ENCODE assay signal across 14 mouse cellular contexts in genomic region chr14:59155589-59155988, GRCm38 (mm10). TPM values are rescaled to one million over a fixed set of nuclear protein-coding genes. Genes with fewer than 3 reads are reported as not detected.
A peak's percentile ranks its signal among the peaks of the same experiment; 100 is the strongest.
DNase-seq lines count a peak whose midpoint lies in the region; ATAC-seq and TF ChIP-seq lines count a peak whose summit lies in the region.
"Had no signal": no experiment of that assay in that cellular context is flagged by ENCODE, and none has a peak within 500 bp of the region (broad histone marks: within the 10 kb centered on the region; RNA-seq: fewer than 3 reads in every experiment).

No protein-coding gene starts in this region.

- no peak overlapping the region for H3K4me3 ChIP-seq in midbrain, postnatal 0 days (ENCODE audit: low read depth, low read length)
- H3K4me3 ChIP-seq in midbrain, embryonic 16.5 days (ENCODE audit: low read depth, low read length) = no peak overlapping the region
- no peak overlapping the region for H3K4me3 ChIP-seq in stomach, postnatal 0 days (ENCODE audit: low read depth, low read length)
- H3K4me3 ChIP-seq: midbrain, embryonic 13.5 days had no signal

- DNase-seq in embryo, embryonic 10 days (ENCODE audit: low spot score) = peak; percentile 9
- DNase-seq in embryo, embryonic 9.5 days (ENCODE audit: extremely low spot score) = no peak
- peak; percentile 4 for DNase-seq in layer of hippocampus, adult 11-12 months (ENCODE audit: low spot score)
- no peak for DNase-seq in layer of hippocampus, adult 8-10 months (ENCODE audit: low spot score in 2 of 2)
- DNase-seq in midbrain, postnatal 0 days (ENCODE audit: low spot score) = peak; percentile 53
- DNase-seq in stomach, postnatal 0 days (ENCODE audit: low spot score) = no peak
- DNase-seq in spleen, adult 12 weeks (ENCODE audit: low spot score) = no peak
- DNase-seq: left cerebral cortex, postnatal 4 days had no signal

- H3K9ac ChIP-seq in midbrain, postnatal 0 days (replicated peaks; ENCODE audit: low read length, poor library complexity, severe bottlenecking) = no peak overlapping the region
- H3K9ac ChIP-seq in midbrain, embryonic 16.5 days (ENCODE audit: low read depth, low read length) = no peak overlapping the region
- H3K9ac ChIP-seq in stomach, postnatal 0 days (ENCODE audit: low read length) = no peak overlapping the region
- H3K9ac ChIP-seq: midbrain, embryonic 13.5 days had no signal

- H3K4me2 ChIP-seq in midbrain, postnatal 0 days (ENCODE audit: low read depth, low read length, poor library complexity, severe bottlenecking) = no peak overlapping the region
- no peak overlapping the region for H3K4me2 ChIP-seq in midbrain, embryonic 16.5 days (ENCODE audit: low read length)
- no peak overlapping the region for H3K4me2 ChIP-seq in stomach, postnatal 0 days (replicated peaks; ENCODE audit: low read depth)
- H3K4me2 ChIP-seq: midbrain, embryonic 13.5 days had no signal

- H3K4me1 ChIP-seq in midbrain, postnatal 0 days (ENCODE audit: insufficient read depth, low read length) = no peaks in the 10 kb centered on the region
- no peaks in the 10 kb centered on the region for H3K4me1 ChIP-seq in midbrain, embryonic 16.5 days (ENCODE audit: control insufficient read depth, insufficient read depth, low read length)
- H3K4me1 ChIP-seq in stomach, postnatal 0 days (replicated peaks; ENCODE audit: control insufficient read depth, insufficient read depth) = no peaks in the 10 kb centered on the region
- H3K4me1 ChIP-seq: midbrain, embryonic 13.5 days had no signal

- no peak for ATAC-seq in midbrain, postnatal 0 days (ENCODE audit: low FRiP score)
- ATAC-seq in midbrain, embryonic 16.5 days = no peak
- no peak for ATAC-seq in stomach, postnatal 0 days (ENCODE audit: low FRiP score, low TSS enrichment)
- ATAC-seq: hindbrain, embryonic 16.5 days; midbrain, embryonic 13.5 days had no signal

- H3K36me3 ChIP-seq in midbrain, postnatal 0 days (ENCODE audit: insufficient read depth, low read length) = no peaks in the 10 kb centered on the region
- no peaks in the 10 kb centered on the region for H3K36me3 ChIP-seq in midbrain, embryonic 16.5 days (ENCODE audit: control insufficient read depth, insufficient read depth, low read length)
- H3K36me3 ChIP-seq in stomach, postnatal 0 days (ENCODE audit: control insufficient read depth, insufficient read depth, low read length) = no peaks in the 10 kb centered on the region
- H3K36me3 ChIP-seq: midbrain, embryonic 13.5 days had no signal

- peak; percentile 74 for TF ChIP-seq CTCF in midbrain, postnatal 0 days (IDR thresholded peaks at IDR 0.05)
- TF ChIP-seq CTCF in stomach, postnatal 0 days (IDR thresholded peaks at IDR 0.05; ENCODE audit: low read depth) = peak; percentile 67

- H3K9me3 ChIP-seq in midbrain, postnatal 0 days (ENCODE audit: low read length) = no peaks in the 10 kb centered on the region
- no peaks in the 10 kb centered on the region for H3K9me3 ChIP-seq in midbrain, embryonic 16.5 days (replicated peaks; ENCODE audit: control insufficient read depth, low read length, poor library complexity, severe bottlenecking)
- H3K9me3 ChIP-seq in stomach, postnatal 0 days (ENCODE audit: control insufficient read depth, low read length) = no peaks in the 10 kb centered on the region
- H3K9me3 ChIP-seq: midbrain, embryonic 13.5 days had no signal

- no peaks in the 10 kb centered on the region for H3K27me3 ChIP-seq in midbrain, postnatal 0 days (ENCODE audit: insufficient read depth, low read length)
- H3K27me3 ChIP-seq in midbrain, embryonic 16.5 days (ENCODE audit: control insufficient read depth, insufficient read depth, low read depth, low read length) = no peaks in the 10 kb centered on the region
- H3K27me3 ChIP-seq in stomach, postnatal 0 days (ENCODE audit: control insufficient read depth, insufficient read depth, low read length) = no peaks in the 10 kb centered on the region
- H3K27me3 ChIP-seq: midbrain, embryonic 13.5 days had no signal

- no peak overlapping the region for H3K27ac ChIP-seq in midbrain, postnatal 0 days (ENCODE audit: low read depth, low read length)
- H3K27ac ChIP-seq in midbrain, embryonic 16.5 days (ENCODE audit: low read length) = no peak overlapping the region
- no peak overlapping the region for H3K27ac ChIP-seq in stomach, postnatal 0 days (replicated peaks)
- H3K27ac ChIP-seq: midbrain, embryonic 13.5 days had no signal

- no peak for TF ChIP-seq EP300 in stomach, postnatal 0 days (optimal IDR thresholded peaks at IDR 0.05)

- 83% methylated on average over 2 of the region's 2 CpGs for WGBS in midbrain, postnatal 0 days
- WGBS in midbrain, embryonic 16.5 days = 82% methylated on average over 2 of the region's 2 CpGs
- WGBS in stomach, postnatal 0 days = 73% methylated on average over 2 of the region's 2 CpGs

RNA-seq across cellular contexts. Expression of gene 1700129C05Rik, which starts 12.9 kb away (rescaled TPM):
- total RNA-seq in layer of hippocampus, adult 8-10 months (2022) = not detected
- not detected in 2 replicates for total RNA-seq in midbrain, postnatal 0 days (2014; rRNA removed)
- not detected in 2 replicates for polyA plus RNA-seq in midbrain, postnatal 0 days (2015; fragmentation: Nextera tagmentation; extraction: Ambion mirVana)
- polyA plus RNA-seq in midbrain, embryonic 16.5 days (2015; fragmentation: Nextera tagmentation; extraction: Ambion mirVana) = not detected in 2 replicates
- not detected in 2 replicates for polyA plus RNA-seq in stomach, postnatal 0 days (2015; fragmentation: Nextera tagmentation; extraction: Ambion mirVana)
- total RNA-seq: heart, adult 18-20 months; left cerebral cortex, postnatal 4 days had no signal
- polyA plus RNA-seq: C2C12; hindbrain, embryonic 16.5 days; midbrain, embryonic 13.5 days; thymus, postnatal 0 days had no signal

RNA-seq across cellular contexts. Expression of gene Gm5142, which starts 23.0 kb away (rescaled TPM):
- total RNA-seq in layer of hippocampus, adult 8-10 months (2022) = not detected
- not detected in 2 replicates for total RNA-seq in midbrain, postnatal 0 days (2014; rRNA removed)
- not detected in 2 replicates for polyA plus RNA-seq in midbrain, postnatal 0 days (2015; fragmentation: Nextera tagmentation; extraction: Ambion mirVana)
- polyA plus RNA-seq in midbrain, embryonic 16.5 days (2015; fragmentation: Nextera tagmentation; extraction: Ambion mirVana) = not detected in 2 replicates
- not detected in 2 replicates for polyA plus RNA-seq in stomach, postnatal 0 days (2015; fragmentation: Nextera tagmentation; extraction: Ambion mirVana)
- total RNA-seq: heart, adult 18-20 months; left cerebral cortex, postnatal 4 days had no signal
- polyA plus RNA-seq: C2C12; hindbrain, embryonic 16.5 days; midbrain, embryonic 13.5 days; thymus, postnatal 0 days had no signal

RNA-seq across cellular contexts. Expression of gene Rcbtb1, which starts 45.4 kb away (rescaled TPM):
- 10 to 100 TPM; 39.5 to 45.9 (median 41.7) TPM for total RNA-seq in layer of hippocampus, adult 8-10 months (2022)
- total RNA-seq in midbrain, postnatal 0 days (2014; rRNA removed) = 32.1 and 41.4 TPM in 2 replicates
- polyA plus RNA-seq in midbrain, postnatal 0 days (2015; fragmentation: Nextera tagmentation; extraction: Ambion mirVana) = 29.2 and 32.2 TPM in 2 replicates
- 49.9 and 57.4 TPM in 2 replicates for polyA plus RNA-seq in midbrain, embryonic 16.5 days (2015; fragmentation: Nextera tagmentation; extraction: Ambion mirVana)
- polyA plus RNA-seq in stomach, postnatal 0 days (2015; fragmentation: Nextera tagmentation; extraction: Ambion mirVana) = 16.1 and 18.6 TPM in 2 replicates

Comparison
In these comparisons a context has a peak if more than half of its experiments do, and no peak if none do; other contexts are left out.
1. DNase-seq: peak in embryo, embryonic 10 days (single experiment), layer of hippocampus, adult 11-12 months (single experiment) and midbrain, postnatal 0 days (single experiment); none in embryo, embryonic 9.5 days (single experiment), layer of hippocampus, adult 8-10 months (0 of 2), stomach, postnatal 0 days (single experiment) and spleen, adult 12 weeks (single experiment).